Mouse (Mus musculus): ENCODE results near the gene Sh2d2a. TPM values are rescaled to one million over a fixed set of nuclear protein-coding genes. Genes with fewer than 3 reads are reported as not detected.
"Not testable (repeated sequence)": the region's sequence is repeated elsewhere in the genome, so short reads cannot be mapped to it uniquely, and the experiment has no call there.

Gene Sh2d2a
- polyA plus RNA-seq, 1 experiment from 2014 or later = not detected

DNA sequence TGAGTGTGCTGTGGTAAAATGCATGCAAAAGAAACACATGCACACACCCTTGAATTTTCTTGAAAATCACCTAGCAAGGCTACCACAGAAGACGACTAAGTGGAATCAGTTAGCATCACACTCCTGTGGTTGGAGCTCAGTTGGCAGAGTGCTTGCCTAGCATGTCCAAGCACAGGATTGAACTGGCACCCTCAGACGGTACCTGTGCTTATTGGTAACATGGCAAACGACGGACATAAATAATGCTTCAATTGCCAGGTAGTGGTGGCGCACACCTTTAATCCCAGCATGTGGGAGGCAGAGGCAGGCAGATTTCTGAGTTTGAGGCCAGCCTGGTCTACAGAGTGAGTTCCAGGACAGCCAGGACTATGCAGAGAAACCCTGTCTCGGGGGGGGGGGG is 55.4 kb downstream of the Sh2d2a start:
- H3K27ac ChIP-seq (replicated peaks); H3K4me1 ChIP-seq; H3K9me3 ChIP-seq; DNase-seq (ENCODE audit: low spot score); H3K36me3 ChIP-seq (replicated peaks); H3K4me3 ChIP-seq; H3K27me3 ChIP-seq (replicated peaks; ENCODE audit: low read depth, poor library complexity, severe bottlenecking): not testable (repeated sequence)
- 83% methylated on average over 6 of the region's 6 CpGs for WGBS

DNA sequence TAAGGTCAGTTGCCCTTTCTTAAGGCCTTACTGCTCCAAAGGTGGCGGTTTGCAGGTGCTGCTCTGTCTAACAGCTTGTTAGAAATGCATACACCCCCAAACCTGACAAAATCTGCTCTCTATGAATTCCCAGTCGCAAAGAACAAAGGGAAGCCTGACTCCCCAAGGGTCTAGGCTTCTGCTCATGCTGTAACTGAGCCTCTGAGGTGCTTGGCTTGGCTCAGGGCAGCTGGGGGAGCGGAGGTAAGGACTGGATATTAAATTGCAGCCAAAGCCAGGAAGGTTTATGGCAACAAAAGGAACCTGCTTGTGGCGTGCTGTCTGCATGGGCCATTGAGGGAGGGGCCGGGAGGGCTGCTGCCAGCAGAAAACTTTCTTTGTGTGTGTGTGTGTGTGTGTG is 57.3 kb downstream of the Sh2d2a start:
- Histone ChIP-seq H3K36me3 (replicated peaks) (no peaks in the 10 kb centered on the region), H3K27me3 (replicated peaks; ENCODE audit: low read depth, poor library complexity, severe bottlenecking) (no peaks in the 10 kb centered on the region), H3K4me1 (peaks cover 25% of the 10 kb centered on the region), H3K4me3 (no peak overlapping the region), H3K27ac (replicated peaks) (peak overlapping the region; percentile 76), H3K9me3 (no peaks in the 10 kb centered on the region)
- DNase-seq (ENCODE audit: low spot score) = peak; percentile 20
- 55% methylated on average over 5 of the region's 5 CpGs for WGBS

Other genes with a start within 250 kb of the Sh2d2a start
- 16.0 and 16.9 TPM in 2 replicates for gene Arhgef11, start 229.2 kb upstream of the Sh2d2a start, polyA plus RNA-seq (2016; fragmentation: Nextera tagmentation; extraction: Ambion mirVana)
- gene Lrrc71, start 98.1 kb upstream of the Sh2d2a start, polyA plus RNA-seq (2016; fragmentation: Nextera tagmentation; extraction: Ambion mirVana) = 0.28 and 0.41 TPM in 2 replicates
- 10.7 and 11.0 TPM in 2 replicates for gene Ntrk1, start 51.6 kb upstream of the Sh2d2a start, polyA plus RNA-seq (2016; fragmentation: Nextera tagmentation; extraction: Ambion mirVana)
- gene Insrr, start 49.8 kb upstream of the Sh2d2a start, polyA plus RNA-seq (2016; fragmentation: Nextera tagmentation; extraction: Ambion mirVana) = 0.49 and 0.54 TPM in 2 replicates
- gene Pear1, start 22.4 kb upstream of the Sh2d2a start, polyA plus RNA-seq (2016; fragmentation: Nextera tagmentation; extraction: Ambion mirVana) = 12.2 and 13.4 TPM in 2 replicates
- 19.7 and 20.6 TPM in 2 replicates for gene Prcc, start 38.9 kb downstream of the Sh2d2a start, polyA plus RNA-seq (2016; fragmentation: Nextera tagmentation; extraction: Ambion mirVana)
- 269 and 278 TPM in 2 replicates for gene Hdgf, start 59.6 kb downstream of the Sh2d2a start, polyA plus RNA-seq (2016; fragmentation: Nextera tagmentation; extraction: Ambion mirVana)
- gene Mrpl24, start 72.8 kb downstream of the Sh2d2a start, polyA plus RNA-seq (2016; fragmentation: Nextera tagmentation; extraction: Ambion mirVana) = 78.4 and 79.3 TPM in 2 replicates
- 78.0 and 81.3 TPM in 2 replicates for gene Isg20l2, start 83.6 kb downstream of the Sh2d2a start, polyA plus RNA-seq (2016; fragmentation: Nextera tagmentation; extraction: Ambion mirVana)
- 20.6 and 21.5 TPM in 2 replicates for gene Rrnad1, start 84.0 kb downstream of the Sh2d2a start, polyA plus RNA-seq (2016; fragmentation: Nextera tagmentation; extraction: Ambion mirVana)
- gene Crabp2, start 101.9 kb downstream of the Sh2d2a start, polyA plus RNA-seq (2016; fragmentation: Nextera tagmentation; extraction: Ambion mirVana) = 686 and 800 TPM in 2 replicates
- 35.3 and 46.2 TPM in 2 replicates for gene Nes, start 124.3 kb downstream of the Sh2d2a start, polyA plus RNA-seq (2016; fragmentation: Nextera tagmentation; extraction: Ambion mirVana)
- 0.32 and 0.41 TPM in 2 replicates for gene Bcan, start 153.5 kb downstream of the Sh2d2a start, polyA plus RNA-seq (2016; fragmentation: Nextera tagmentation; extraction: Ambion mirVana)
- gene Hapln2, start 180.8 kb downstream of the Sh2d2a start, polyA plus RNA-seq (2016; fragmentation: Nextera tagmentation; extraction: Ambion mirVana) = not detected in 2 replicates
- 52.2 and 52.4 TPM in 2 replicates for gene Gpatch4, start 196.4 kb downstream of the Sh2d2a start, polyA plus RNA-seq (2016; fragmentation: Nextera tagmentation; extraction: Ambion mirVana)
- 126 and 145 TPM in 2 replicates for gene Naxe, start 211.7 kb downstream of the Sh2d2a start, polyA plus RNA-seq (2016; fragmentation: Nextera tagmentation; extraction: Ambion mirVana)
- gene Ttc24, start 231.5 kb downstream of the Sh2d2a start, polyA plus RNA-seq (2016; fragmentation: Nextera tagmentation; extraction: Ambion mirVana) = 0.09 and 0.24 TPM in 2 replicates
- 27.3 and 28.2 TPM in 2 replicates for gene Iqgap3, start 235.2 kb downstream of the Sh2d2a start, polyA plus RNA-seq (2016; fragmentation: Nextera tagmentation; extraction: Ambion mirVana)